Mouse (Mus musculus): Measurements from ENCODE around the gene Rbm19.
"Not testable (repeated sequence)": the region's sequence is repeated elsewhere in the genome, so short reads cannot be mapped to it uniquely, and the experiment has no call there.

Rbm19 gene

GRCm38 (mm10) chr5:120116261-120117050, at the start of gene Rbm19:
TSS of gene Rbm19 (plus strand) at chr5:120116465.
- DNase-seq (ENCODE audit: low spot score), result peak; percentile 84

GRCm38 (mm10) chr5:120067266-120067665, 49.0 kb upstream of the Rbm19 start:
- no peak for DNase-seq (ENCODE audit: low spot score)

GRCm38 (mm10) chr5:120074101-120074500, 42.2 kb upstream of the Rbm19 start:
- no peak for DNase-seq (ENCODE audit: low spot score)

GRCm38 (mm10) chr5:120080027-120080426, 36.2 kb upstream of the Rbm19 start:
- no peak for DNase-seq (ENCODE audit: low spot score)

GRCm38 (mm10) chr5:120080468-120080867, 35.8 kb upstream of the Rbm19 start:
- no peak for DNase-seq (ENCODE audit: low spot score)

GRCm38 (mm10) chr5:120088561-120088960, 27.7 kb upstream of the Rbm19 start:
- DNase-seq (ENCODE audit: low spot score), result peak; percentile 67

GRCm38 (mm10) chr5:120094602-120095001, 21.7 kb upstream of the Rbm19 start:
- no peak for DNase-seq (ENCODE audit: low spot score)

- no peak for DNase-seq (ENCODE audit: low spot score)
Observed at GRCm38 (mm10) chr5:120097042-120097441, 19.2 kb upstream of the Rbm19 start.

GRCm38 (mm10) chr5:120100814-120101213, 15.5 kb upstream of the Rbm19 start:
- DNase-seq (ENCODE audit: low spot score), result no peak

- no peak for DNase-seq (ENCODE audit: low spot score)
Observed at GRCm38 (mm10) chr5:120102097-120102496, 14.2 kb upstream of the Rbm19 start.

- DNase-seq (ENCODE audit: low spot score), result no peak
Observed at GRCm38 (mm10) chr5:120102732-120103131, 13.5 kb upstream of the Rbm19 start.

GRCm38 (mm10) chr5:120103458-120103857, 12.8 kb upstream of the Rbm19 start:
- no peak for DNase-seq (ENCODE audit: low spot score)

- no peak for DNase-seq (ENCODE audit: low spot score)
Observed at GRCm38 (mm10) chr5:120106424-120107073, 9.7 kb upstream of the Rbm19 start.

GRCm38 (mm10) chr5:120114361-120114760, 1.9 kb upstream of the Rbm19 start:
- DNase-seq (ENCODE audit: low spot score), result no peak

GRCm38 (mm10) chr5:120117161-120117560, 896 bp downstream of the Rbm19 start:
- not testable (repeated sequence) for DNase-seq (ENCODE audit: low spot score)

GRCm38 (mm10) chr5:120124881-120125690, 8.8 kb downstream of the Rbm19 start:
- no peak for DNase-seq (ENCODE audit: low spot score)

- no peak for DNase-seq (ENCODE audit: low spot score)
Observed at GRCm38 (mm10) chr5:120127641-120128040, 11.4 kb downstream of the Rbm19 start.

GRCm38 (mm10) chr5:120128511-120128910, 12.2 kb downstream of the Rbm19 start:
- DNase-seq (ENCODE audit: low spot score), result no peak

GRCm38 (mm10) chr5:120129070-120129469, 12.8 kb downstream of the Rbm19 start:
- DNase-seq (ENCODE audit: low spot score), result no peak

GRCm38 (mm10) chr5:120129761-120130160, 13.5 kb downstream of the Rbm19 start:
- no peak for DNase-seq (ENCODE audit: low spot score)

- no peak for DNase-seq (ENCODE audit: low spot score)
Observed at GRCm38 (mm10) chr5:120130163-120130562, 13.9 kb downstream of the Rbm19 start.

GRCm38 (mm10) chr5:120131600-120131999, 15.3 kb downstream of the Rbm19 start:
- no peak for DNase-seq (ENCODE audit: low spot score)

- DNase-seq (ENCODE audit: low spot score), result peak; percentile 29
Observed at GRCm38 (mm10) chr5:120134000-120134399, 17.7 kb downstream of the Rbm19 start.
